ENCODE assay signal across 13 mouse cellular contexts in genomic region chr9:95036209-95036608, GRCm38 (mm10).
"Had no signal": no experiment of that assay in that cellular context is flagged by ENCODE, and none has a peak within 500 bp of the region (broad histone marks: within the 10 kb centered on the region; RNA-seq: fewer than 3 reads in every experiment).

No protein-coding gene starts in this region.

- ATAC-seq: intestine, embryonic 16.5 days had no signal

- DNase-seq: kidney, adult 2 months; kidney, postnatal 36 days; left cerebral cortex, postnatal 4 days; liver, embryonic 13.5 days; lung, adult 2 months; lung, postnatal 14 days; lung, postnatal 4 days; midbrain, embryonic 14.5 days; retina, postnatal 1 day; thymus, adult 2 months; thymus, postnatal 14 days; thymus, postnatal 4 days had no signal
